Mouse (Mus musculus) cerebellum, adult (tissue): ENCODE measurements around the gene Npas3.

Experiments
- ATAC-seq: cut with Nextera tagmentation; 2 replicates; pipeline ENCODE4 v1.9.2; 2017; ENCODE audit warnings: mild to moderate bottlenecking, moderate library complexity, mixed read lengths; ENCODE audit not compliant: insufficient number of reproducible peaks, low FRiP score, low TSS enrichment

Gene Npas3

DNA sequence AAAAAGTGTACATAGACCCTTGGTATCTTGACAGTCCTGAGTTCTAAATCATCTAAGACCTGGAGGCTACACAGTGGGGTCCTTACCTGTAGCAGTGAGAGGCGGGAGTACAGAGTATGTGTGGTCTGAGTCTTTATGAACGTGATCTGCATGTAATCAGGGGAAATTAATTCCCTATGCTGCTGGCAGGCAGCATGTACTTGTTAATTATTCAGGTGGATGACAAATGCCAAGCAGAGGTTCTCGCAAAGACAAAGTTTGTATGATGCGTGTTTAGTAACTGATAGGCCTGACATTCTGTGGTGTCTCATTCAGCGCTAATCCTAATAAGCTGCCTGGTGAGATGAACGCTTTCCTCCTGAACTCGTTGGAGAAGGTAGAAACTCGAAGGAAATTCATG is 136.4 kb downstream of the Npas3 start:
- ATAC-seq: no peak

DNA sequence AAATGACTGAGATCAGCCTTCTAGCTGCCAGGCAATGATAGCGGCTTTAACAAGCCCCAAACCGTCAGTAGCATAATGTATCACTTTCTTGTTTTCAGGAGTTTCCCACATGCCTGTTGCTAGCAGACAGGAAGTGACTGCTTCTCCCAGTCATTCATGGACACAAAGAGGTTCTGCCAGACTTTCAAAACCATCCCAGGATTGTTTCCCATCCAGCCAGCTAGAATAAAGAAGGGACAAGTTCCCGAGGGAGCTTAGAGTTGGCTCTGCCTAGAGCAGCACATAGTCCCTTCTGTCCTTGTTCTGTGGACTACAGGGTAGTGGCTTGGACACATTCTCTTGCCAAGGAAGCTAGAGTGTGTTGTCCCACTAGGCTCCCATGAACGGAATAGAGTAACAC is 157.4 kb downstream of the Npas3 start:
- ATAC-seq: no peak

DNA sequence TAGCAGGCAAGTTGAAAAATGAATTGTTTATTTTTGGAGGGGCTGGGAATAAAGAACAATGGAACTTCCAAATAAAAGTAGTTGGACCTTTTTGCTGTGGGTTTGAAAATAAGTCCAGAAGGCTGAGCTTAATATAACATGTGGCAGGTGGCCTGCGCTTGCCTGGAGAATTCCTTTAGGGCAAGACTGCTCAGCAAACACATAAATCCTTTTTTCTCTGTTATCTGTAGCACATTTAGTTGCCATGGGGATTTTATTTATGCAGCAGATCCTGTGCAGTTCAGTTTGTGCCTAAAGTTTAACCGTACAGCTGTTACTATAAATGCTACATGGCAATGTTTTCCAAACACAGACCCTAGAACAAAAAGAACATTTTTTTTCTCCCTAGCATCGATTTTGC is 159.3 kb downstream of the Npas3 start:
- no peak for ATAC-seq

DNA sequence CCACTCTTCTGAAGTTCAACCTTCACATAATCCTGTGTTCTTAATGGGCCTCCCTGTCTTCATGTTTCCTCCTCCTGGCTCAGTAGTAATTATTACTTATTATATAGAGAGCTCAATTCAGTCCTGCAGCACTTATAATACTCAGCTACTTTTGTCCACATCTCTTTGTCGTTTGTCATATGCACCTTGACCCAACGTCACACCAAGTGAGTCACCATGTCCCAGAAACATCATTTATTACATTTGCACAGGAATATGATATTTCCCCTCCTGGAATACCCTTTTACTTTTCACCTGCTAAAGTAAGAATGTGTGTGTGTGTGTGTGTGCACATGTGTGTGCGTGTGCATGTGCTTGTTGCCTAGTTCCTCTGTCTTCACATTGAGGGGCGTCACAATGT is 161.2 kb downstream of the Npas3 start:
- ATAC-seq: no peak

DNA sequence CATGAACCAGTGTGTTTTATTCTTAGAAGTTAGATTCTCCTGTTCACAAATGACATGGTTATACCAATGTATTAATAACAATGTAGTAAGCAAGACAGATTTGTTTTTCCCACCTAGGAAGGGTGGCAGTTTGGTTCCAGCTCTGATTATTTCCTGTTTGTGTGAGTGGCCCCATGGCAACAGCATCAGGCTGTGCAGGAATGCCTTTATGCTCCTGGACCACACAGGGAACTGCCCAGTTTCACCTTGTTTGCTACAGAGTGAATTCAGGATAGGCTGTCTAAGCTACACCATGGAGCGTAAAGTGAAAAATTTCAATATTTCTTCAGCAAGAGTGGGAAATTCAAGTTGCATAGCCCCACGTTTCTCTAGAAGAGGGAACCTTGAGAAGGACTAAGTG is 162.2 kb downstream of the Npas3 start:
- ATAC-seq: no peak

DNA sequence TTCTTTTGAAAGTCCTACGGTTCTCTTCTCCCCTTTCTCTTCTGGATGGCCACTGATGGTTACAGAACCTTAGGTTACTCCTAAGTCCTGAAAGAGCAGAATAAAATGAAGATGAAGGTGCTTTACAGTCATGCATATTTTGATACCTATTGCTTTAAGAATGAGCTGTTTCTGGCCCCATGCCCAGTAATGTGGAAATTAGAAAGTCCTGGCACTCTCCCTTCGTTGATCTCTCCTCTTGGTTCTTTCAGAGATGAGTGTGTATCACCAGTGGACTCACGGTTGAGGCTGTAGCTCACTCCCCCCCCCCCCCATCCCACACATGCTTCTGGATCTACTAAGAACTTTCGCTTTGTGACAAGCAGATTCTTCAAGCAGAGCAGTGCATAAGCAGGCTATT is 167.6 kb downstream of the Npas3 start:
- no peak for ATAC-seq

DNA sequence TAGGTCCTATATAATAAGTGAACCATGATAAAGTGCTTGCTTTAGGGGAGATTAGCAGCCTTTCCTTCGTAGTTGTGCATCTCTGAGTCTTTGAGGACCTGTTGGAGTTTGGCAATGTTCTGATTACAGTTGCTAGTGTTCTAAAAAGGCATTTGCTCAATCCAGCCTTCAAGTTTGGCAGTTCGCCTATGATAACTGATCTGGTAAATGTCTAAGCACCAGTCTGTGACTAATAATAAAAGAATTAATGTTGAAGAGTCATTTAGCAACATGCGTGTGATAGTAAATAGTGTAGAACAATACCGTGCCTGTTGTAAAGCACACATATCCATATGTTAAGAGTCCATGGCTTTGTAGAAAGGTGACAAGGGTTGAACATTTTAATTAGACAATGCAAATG is 173.2 kb downstream of the Npas3 start:
- ATAC-seq: no peak

DNA sequence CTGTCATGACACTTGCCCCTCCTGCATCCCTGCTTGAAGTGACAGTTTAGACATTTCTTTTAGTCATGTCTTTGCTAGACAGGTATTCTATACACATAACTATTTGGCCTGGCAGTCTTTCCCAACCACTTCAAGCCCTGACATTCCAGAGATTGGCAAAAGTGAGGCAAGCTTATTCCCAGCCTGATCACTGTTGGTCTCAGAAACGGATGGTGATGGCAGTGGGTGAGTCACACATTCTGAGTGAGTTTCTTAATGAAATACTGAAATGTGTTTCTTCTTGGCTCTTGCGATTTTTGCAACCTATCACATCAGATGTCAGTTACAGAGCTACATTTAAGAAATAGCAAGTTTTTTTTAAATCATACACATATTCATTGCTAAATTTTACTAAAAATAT is 175.2 kb downstream of the Npas3 start:
- ATAC-seq: no peak

DNA sequence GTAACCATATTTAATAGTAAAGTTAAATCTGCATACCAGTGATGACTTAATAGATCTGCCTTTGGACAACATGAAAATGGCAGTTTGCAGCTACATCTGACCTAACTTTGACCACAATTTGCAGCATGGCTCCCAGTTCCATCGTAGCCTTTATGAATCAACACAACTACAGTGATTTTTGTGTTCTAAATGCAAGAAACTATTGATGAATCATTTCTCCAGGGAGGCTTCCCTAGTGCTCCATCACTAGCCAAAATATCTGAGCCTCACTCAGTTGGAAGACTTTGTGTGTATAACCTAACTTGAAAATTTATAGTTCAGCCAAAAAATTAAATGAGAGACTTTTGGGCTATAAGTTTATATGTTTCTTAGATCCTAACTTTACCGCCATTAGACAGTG is 177.5 kb downstream of the Npas3 start:
- no peak for ATAC-seq

DNA sequence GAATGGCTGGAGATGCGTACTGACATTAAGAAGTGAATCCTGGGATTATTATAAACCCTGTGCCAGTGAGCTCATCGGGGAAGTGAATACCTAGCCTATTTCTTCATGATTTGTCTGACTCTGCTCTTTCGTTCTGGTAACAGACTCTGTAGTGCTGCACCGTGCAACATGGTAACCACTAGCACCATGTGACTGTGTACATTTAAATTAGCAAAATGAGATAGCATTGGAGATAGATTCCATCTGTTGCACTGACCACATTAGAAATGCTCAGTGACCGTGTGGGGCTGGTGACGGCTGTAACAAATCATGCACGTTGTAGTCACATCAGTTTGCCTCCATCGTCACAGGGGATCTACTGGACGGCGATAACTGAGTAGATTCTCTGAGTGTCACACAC is 178.7 kb downstream of the Npas3 start:
- ATAC-seq: no peak

DNA sequence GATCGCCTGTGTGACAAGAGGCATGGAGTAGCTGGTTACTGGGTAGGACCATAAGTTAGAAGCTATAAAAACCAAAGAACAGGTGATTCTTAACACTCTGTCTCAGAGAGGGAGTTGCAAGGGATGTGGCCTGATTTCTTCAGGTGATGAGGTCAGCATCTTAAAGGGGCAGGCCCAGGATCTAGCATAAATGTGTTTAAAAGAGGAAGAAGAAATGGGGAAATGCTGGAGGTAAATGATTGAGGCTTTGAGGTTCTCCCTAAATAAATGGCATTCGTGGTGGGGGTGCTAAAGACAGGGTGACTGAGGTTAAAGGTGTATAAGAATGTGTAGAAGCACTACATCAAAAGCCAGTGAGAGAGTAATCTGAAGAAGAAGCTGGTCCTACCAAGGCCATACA is 193.6 kb downstream of the Npas3 start:
- no peak for ATAC-seq

DNA sequence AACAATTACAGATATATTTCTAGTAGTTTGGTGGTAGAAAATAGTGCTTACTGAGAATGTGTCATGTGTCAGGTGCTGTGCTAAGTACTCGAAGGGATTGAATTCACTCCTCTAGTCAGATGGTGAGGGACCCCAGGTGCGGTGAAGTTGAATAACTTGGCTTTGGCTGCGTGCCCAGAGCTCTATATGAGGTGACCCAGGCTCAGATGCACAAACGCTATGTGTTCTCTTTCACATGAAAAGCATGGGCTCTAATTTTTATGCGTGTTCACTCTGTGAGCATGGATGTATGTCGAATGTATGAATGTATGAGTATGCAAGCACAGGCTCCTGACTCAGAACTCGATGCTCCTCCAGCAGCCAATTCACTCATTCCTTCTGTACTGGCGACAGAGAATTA is 199.0 kb downstream of the Npas3 start:
- no peak for ATAC-seq

DNA sequence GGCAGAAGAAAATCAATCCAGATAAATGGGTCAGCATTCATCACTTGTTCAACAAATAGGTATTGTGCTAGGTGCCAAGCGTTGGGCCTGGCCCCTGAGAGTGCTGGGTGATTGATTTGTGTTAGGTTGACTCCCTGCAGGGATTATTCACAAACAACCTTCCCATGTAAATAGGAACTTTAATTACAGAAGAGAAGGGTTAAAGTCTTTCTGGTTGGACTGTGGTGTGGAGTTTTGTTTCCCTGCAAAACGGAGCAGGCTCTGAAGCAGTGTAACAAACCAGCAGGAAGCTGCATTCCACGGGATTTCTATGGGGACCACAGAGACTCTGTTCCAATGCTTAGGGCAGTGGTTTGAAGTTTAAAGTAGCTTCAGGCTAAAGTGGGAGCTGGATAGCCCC is 199.6 kb downstream of the Npas3 start:
- no peak for ATAC-seq

DNA sequence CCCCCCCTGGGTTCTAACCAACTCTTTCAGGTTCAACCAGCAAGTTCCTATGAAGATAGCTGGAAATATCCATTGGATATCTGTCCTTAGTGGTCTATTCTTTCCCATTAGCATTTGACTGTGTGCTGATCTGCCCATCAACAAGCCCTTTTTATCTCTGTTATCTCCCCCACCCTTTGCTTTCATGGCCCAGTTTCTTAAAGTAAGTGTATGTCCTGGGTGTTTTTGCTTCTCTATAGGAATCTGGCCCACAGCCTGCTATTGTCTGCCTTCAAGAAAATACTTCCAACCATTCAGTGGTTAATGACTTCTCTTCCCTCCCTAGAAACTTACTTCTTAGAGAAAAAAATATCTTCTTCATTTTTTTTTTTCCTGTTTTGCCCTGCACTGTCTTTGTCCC is 219.1 kb downstream of the Npas3 start:
- ATAC-seq: no peak

DNA sequence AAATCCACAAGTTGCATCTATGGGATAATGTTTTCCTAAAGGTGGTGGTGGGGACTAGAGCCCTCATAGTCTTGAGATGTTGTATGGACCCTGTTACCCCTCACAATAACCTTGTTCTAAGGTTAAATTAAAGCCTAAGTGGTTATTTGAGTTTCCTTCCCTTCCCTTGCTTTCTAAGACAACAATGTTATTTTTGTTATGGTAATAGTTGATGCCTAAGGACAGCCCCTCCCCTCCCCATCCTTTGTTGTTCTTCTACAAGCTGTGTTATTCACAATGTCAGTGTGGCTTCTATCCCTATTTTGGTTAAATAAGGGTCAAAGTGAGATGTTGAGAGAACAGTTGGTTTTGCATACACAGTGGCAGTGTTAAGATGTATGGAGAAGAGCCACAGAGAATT is 226.0 kb downstream of the Npas3 start:
- no peak for ATAC-seq

DNA sequence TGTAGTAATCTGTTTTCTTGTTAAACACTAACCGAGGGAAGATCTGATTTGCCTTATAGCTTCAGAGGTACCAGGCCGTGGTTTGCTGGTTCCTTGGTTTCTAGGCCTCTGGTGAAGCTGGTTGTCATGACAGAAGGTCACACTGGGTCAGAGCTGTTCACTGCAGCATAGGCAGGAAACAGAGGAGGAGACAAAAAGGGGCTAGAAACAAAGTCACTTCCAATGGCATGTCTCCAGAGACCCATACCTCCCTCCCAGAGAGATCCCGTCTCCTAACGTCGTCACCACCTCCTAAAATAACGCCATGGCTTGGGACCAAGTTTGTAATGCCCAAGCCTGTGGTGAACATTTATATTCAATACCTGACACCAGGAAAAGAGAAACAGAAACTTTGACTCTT is 236.4 kb downstream of the Npas3 start:
- ATAC-seq: no peak

DNA sequence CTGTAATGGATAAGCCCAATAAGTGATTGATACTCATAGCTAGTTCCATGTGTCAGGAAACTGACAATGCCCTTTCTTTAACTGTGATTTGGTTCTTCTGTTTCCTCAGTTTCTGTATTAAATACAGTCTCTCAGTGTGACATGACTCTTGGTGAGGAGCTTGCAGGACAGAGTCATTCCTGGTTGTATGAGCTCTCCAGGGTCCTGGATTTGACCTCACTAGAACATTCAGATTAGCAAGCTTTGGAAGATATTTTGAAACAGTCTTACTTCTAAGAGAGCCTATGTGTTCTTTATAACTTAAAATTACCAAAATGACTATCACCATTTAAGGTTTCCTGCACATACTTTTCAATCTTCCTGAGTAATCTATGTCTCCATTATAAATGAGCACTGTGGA is 247.9 kb downstream of the Npas3 start:
- no peak for ATAC-seq

DNA sequence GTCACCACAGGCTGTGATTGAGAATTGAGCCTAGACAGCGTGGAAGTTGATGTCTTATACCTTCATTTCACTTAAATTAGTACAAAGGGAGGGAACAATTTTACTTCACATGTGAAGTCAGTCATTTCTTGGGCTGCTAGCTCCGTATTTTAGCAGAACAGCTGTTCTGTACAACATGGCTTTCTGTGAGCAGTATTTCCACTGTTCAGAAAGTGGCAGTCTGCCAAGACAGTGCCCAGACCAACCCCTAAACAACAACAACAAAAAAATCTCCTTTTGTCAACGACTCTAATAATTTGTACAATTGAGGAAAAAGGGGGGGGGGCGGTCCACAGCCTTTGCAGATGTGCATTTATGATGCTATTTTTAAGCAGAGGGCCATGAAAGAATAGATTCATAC is 266.4 kb downstream of the Npas3 start:
- ATAC-seq: no peak

DNA sequence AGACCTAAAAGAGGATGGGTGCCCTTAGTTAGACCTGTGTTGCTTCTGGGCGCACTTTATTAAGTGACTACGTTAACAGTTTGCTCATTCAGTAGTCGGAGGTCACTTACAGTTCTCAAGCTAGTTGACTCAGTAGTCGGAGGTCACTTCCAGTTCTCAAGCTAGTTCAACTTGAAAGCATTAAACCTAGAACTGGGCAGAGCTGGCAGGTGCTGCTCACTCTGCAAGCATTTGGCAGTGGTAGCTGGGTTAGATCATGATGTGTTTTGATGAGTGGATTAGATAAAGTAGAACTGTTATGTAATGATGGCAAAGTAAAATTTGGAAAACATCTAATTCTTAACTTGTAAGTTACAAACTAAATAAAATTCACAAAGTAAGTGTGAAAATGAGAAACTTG is 271.1 kb downstream of the Npas3 start:
- ATAC-seq: no peak

DNA sequence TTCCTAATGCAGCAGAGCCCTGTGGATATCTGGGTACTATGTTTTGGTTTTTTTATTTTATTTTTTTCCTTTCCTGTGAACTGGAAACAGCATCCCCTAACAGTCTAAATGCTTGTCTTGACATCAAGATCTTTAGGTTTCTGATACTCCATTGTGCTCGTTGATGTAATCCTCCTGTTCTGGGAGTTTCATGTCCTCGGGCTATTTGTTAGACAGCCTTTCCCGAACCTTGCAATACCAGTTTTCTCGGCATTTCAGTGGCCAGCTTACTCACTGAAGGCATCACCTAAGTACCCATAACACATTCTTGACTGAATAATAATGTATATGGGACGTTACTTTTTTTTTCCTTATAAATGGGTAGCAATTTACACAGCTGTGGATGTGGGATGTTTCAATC is 274.2 kb downstream of the Npas3 start:
- ATAC-seq: no peak

DNA sequence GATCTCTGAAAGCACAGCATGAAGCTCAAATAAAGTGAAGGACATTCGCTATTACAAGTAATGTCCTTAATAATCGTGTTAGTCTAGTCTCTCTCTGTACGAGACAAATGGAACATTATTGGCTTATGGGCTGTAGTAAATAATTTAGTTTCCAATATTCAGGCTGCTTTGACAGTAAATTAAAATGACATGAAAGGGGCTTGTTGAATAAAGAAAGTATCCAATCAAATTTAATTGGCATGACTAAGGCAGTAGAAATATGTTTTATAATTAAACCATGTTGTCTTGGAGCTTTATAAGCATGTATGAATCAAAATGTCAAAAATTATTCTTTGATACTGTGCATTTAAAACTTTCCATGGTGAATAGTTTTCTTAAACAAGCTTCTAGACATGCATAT is 278.6 kb downstream of the Npas3 start:
- ATAC-seq: no peak

DNA sequence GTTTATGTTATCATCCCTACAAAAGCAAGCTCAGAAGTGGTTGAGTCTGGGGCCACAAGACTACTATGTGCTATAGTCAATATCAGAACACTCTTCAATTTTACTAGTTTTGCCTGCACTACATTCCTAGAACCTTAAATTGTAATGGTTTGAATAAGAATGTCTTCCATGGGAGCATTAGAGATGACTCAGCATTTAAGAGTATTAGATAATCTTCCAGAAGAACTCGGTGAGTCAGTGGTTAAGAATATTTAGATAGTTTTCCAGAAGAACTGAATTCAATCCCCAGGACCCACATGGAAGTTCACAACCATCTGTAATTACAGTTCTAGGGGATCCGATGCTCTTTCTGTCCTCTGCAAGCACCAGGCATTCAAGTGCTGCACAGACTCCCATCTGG is 280.9 kb downstream of the Npas3 start:
- no peak for ATAC-seq

DNA sequence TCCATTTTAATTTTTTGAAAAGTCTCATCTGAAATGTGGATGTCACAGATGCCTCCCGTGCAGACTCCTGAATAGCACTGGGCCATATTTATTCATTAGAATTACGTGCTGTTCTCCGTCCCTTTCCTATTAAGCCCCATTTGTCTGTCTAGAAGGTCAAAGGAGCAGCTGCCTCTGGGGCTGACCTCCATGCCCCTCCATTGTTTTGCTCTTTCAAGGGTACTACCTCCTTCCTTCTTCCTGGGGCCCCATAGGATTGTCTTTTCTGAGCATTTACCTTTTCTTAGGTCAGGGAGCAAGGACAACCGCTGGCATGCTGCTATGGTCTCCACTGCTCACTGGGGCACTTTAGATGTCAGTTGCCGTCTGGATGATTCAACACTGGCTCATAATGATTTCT is 288.3 kb downstream of the Npas3 start:
- no peak for ATAC-seq

DNA sequence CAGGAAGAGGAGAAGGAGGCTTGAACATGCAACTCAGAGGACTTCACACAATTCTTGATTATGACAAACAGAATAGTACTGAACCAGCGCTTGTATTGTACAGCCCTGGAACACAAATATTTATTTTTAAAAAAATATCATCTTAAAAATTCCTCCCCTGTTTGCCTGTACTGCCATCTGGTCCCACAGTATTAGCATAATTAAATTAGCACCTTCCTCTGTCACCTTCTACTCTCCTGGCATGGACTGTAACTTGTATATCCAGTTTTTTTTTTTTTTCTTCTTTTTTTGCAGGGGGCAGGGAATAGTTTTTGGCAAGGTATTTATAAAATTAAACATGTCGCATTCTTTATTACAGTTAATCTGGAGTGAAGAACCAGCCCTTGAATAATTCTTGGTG is 307.9 kb downstream of the Npas3 start:
- no peak for ATAC-seq
